Mouse (Mus musculus) stomach, embryonic 14.5 days (tissue): ENCODE data around the gene Phf11b. TPM values are rescaled to one million over a fixed set of nuclear protein-coding genes. Genes with fewer than 3 reads are reported as not detected.
"Not testable (repeated sequence)": the region's sequence is repeated elsewhere in the genome, so short reads cannot be mapped to it uniquely, and the experiment has no call there.

ENCODE experiments used
- ATAC-seq: fragments of 200-750 bp; cut with Nextera tagmentation; 2 replicates; pipeline ENCODE4 v1.8.0; 2017; ENCODE audit warnings: low read depth, moderate TSS enrichment; ENCODE audit not compliant: insufficient number of reproducible peaks, insufficient read depth, low FRiP score
- H3K27ac ChIP-seq: fragments of 300-500 bp; sonication (generic); 2 replicates; pipeline ENCODE4 v1.5.1; 2014; ENCODE audit warnings: mild to moderate bottlenecking, low read length, moderate library complexity, mixed read lengths
- H3K27me3 ChIP-seq: fragments of 300-500 bp; sonication (generic); 2 replicates; pipeline ENCODE4 v1.6.1; 2014; ENCODE audit warnings: low read length, control low read depth, mixed read lengths; ENCODE audit not compliant: control insufficient read depth, insufficient read depth
- H3K36me3 ChIP-seq: fragments of 300-500 bp; sonication (generic); 2 replicates; pipeline ENCODE4 v1.6.1; 2014; ENCODE audit warnings: mild to moderate bottlenecking, control low read depth, low read length, moderate library complexity, mixed read lengths; ENCODE audit not compliant: control insufficient read depth, insufficient read depth
- H3K4me1 ChIP-seq: fragments of 300-500 bp; sonication (generic); 2 replicates; pipeline ENCODE4 v1.6.1; 2014; ENCODE audit warnings: low read length, control low read depth, mixed read lengths; ENCODE audit not compliant: control insufficient read depth, insufficient read depth
- H3K4me2 ChIP-seq: fragments of 300-500 bp; sonication (generic); replicated peaks from 2 replicates; pipeline ENCODE4 v1.6.1; 2014; ENCODE audit warnings: low read depth, low read length, control low read depth
- H3K4me3 ChIP-seq: fragments of 300-500 bp; sonication (generic); 2 replicates; pipeline ENCODE4 v1.5.1; 2014; ENCODE audit warnings: low read depth, low read length, control low read depth
- H3K9ac ChIP-seq: fragments of 300-500 bp; sonication (generic); replicated peaks from 2 replicates; pipeline ENCODE4 v1.6.1; 2014; ENCODE audit warnings: low read depth, mild to moderate bottlenecking, control low read depth, low read length, moderate library complexity, mixed read lengths
- H3K9me3 ChIP-seq: fragments of 300-500 bp; sonication (generic); 2 replicates; pipeline ENCODE4 v1.6.1; 2016; ENCODE audit warnings: low read depth, low read length, control low read depth; ENCODE audit not compliant: control insufficient read depth
- WGBS: fragments of 180-500 bp; shearing (Covaris S2); extraction: QIAGEN DNeasy Blood & Tissue Kit; methylation state at CpG from one replicate; pipeline ENCODE4 v1.1.7; 2014; 5-methylcytosine and 5-hydroxymethylcytosine counted together
- polyA plus RNA-seq: library from polyadenylated mRNA; unstranded; fragments of >200 nt; fragmentation: Nextera tagmentation; extraction: Ambion mirVana; gene quantifications from 2 replicates; pipeline ENCODE4 v1.2.1, GENCODE M21; 2014

The Phf11b gene
- polyA plus RNA-seq, 1 experiment from 2014 or later = 1.6 TPM

GRCm38 (mm10) chr14:59330499-59330898 lies 10.7 kb downstream of the Phf11b start:
- not testable (repeated sequence) for H3K36me3 ChIP-seq, H3K4me2 ChIP-seq, H3K27ac ChIP-seq, H3K27me3 ChIP-seq, H3K4me3 ChIP-seq, H3K9me3 ChIP-seq, ATAC-seq, H3K4me1 ChIP-seq, H3K9ac ChIP-seq
- 45% methylated on average over 3 of the region's 3 CpGs for WGBS

GRCm38 (mm10) chr14:59319970-59320369 lies 21.2 kb downstream of the Phf11b start:
- H3K4me2 ChIP-seq, H3K27me3 ChIP-seq, ATAC-seq, H3K9me3 ChIP-seq, H3K27ac ChIP-seq, H3K36me3 ChIP-seq, H3K4me3 ChIP-seq, H3K4me1 ChIP-seq, H3K9ac ChIP-seq: not testable (repeated sequence)
- WGBS = 79% methylated on average over 6 of the region's 6 CpGs

GRCm38 (mm10) chr14:59319036-59319435 lies 22.1 kb downstream of the Phf11b start:
- WGBS = 92% methylated on average over 3 of the region's 3 CpGs
- H3K9me3 ChIP-seq, ATAC-seq, H3K27me3 ChIP-seq, H3K27ac ChIP-seq, H3K4me1 ChIP-seq, H3K4me2 ChIP-seq, H3K4me3 ChIP-seq, H3K9ac ChIP-seq, H3K36me3 ChIP-seq: not testable (repeated sequence)

GRCm38 (mm10) chr14:59297391-59297790 lies 43.8 kb downstream of the Phf11b start, which contains the start of gene Phf11a:
Gene Phf11a (minus strand): TSS chr14:59297522.
- not testable (repeated sequence) for H3K36me3 ChIP-seq, H3K9ac ChIP-seq, ATAC-seq, H3K4me1 ChIP-seq, H3K27me3 ChIP-seq, H3K27ac ChIP-seq, H3K9me3 ChIP-seq, H3K4me2 ChIP-seq, H3K4me3 ChIP-seq
- 63% methylated on average over 1 of the region's 1 CpGs for WGBS

GRCm38 (mm10) chr14:59291769-59292168 lies 49.4 kb downstream of the Phf11b start:
- not testable (repeated sequence) for H3K9ac ChIP-seq, ATAC-seq, H3K36me3 ChIP-seq, H3K4me2 ChIP-seq, H3K4me3 ChIP-seq, H3K9me3 ChIP-seq, H3K4me1 ChIP-seq, H3K27me3 ChIP-seq, H3K27ac ChIP-seq

- not testable (repeated sequence) for H3K27me3 ChIP-seq, H3K4me1 ChIP-seq, H3K9me3 ChIP-seq, H3K27ac ChIP-seq, H3K36me3 ChIP-seq, H3K4me3 ChIP-seq, H3K4me2 ChIP-seq, ATAC-seq, H3K9ac ChIP-seq
- 76% methylated on average over 4 of the region's 4 CpGs for WGBS
Measured at GRCm38 (mm10) chr14:59274961-59275360, 66.2 kb downstream of the Phf11b start.

Other genes starting within 250 kb of the Phf11b start
- gene 1700129C05Rik, start 198.5 kb downstream of the Phf11b start, polyA plus RNA-seq = not detected in 2 replicates
- not detected in 2 replicates for gene Gm5142, start 162.6 kb downstream of the Phf11b start, polyA plus RNA-seq
- gene Rcbtb1, start 140.1 kb downstream of the Phf11b start, polyA plus RNA-seq = 70.6 and 73.9 TPM in 2 replicates
- gene Gm6904, start 81.1 kb downstream of the Phf11b start, polyA plus RNA-seq = not detected in 2 replicates
- gene Phf11a, start 43.8 kb downstream of the Phf11b start, polyA plus RNA-seq = 0.26 TPM in 1 of 2 replicates, not detected in the other
- gene Phf11d, start 24.1 kb upstream of the Phf11b start, polyA plus RNA-seq = 2.3 and 2.8 TPM in 2 replicates
- 0.87 and 0.88 TPM in 2 replicates for gene Phf11c, start 54.0 kb upstream of the Phf11b start, polyA plus RNA-seq
- gene Setdb2, start 99.5 kb upstream of the Phf11b start, polyA plus RNA-seq = 10.0 and 10.5 TPM in 2 replicates
- gene Cab39l, start 99.6 kb upstream of the Phf11b start, polyA plus RNA-seq = 43.2 and 49.3 TPM in 2 replicates